Mouse (Mus musculus) embryo, embryonic 11 days (tissue): ENCODE results near the gene Olfr667.
"Not testable (repeated sequence)": the region's sequence is repeated elsewhere in the genome, so short reads cannot be mapped to it uniquely, and the experiment has no call there.

Experiments
- DNase-seq: peaks from one replicate; pipeline ENCODE4 v3.0.0-alpha.2; 2015

The Olfr667 gene

GRCm38 (mm10) chr7:104921382-104921781 is at the start of gene Olfr667:
Gene Olfr667, minus strand, starts transcription at chr7:104921482.
- DNase-seq = no peak

GRCm38 (mm10) chr7:104962520-104962919 is 41.2 kb upstream of the Olfr667 start, which contains the start of gene Olfr670:
Gene Olfr670, minus strand, starts transcription at chr7:104962620.
- DNase-seq = no peak

DNA sequence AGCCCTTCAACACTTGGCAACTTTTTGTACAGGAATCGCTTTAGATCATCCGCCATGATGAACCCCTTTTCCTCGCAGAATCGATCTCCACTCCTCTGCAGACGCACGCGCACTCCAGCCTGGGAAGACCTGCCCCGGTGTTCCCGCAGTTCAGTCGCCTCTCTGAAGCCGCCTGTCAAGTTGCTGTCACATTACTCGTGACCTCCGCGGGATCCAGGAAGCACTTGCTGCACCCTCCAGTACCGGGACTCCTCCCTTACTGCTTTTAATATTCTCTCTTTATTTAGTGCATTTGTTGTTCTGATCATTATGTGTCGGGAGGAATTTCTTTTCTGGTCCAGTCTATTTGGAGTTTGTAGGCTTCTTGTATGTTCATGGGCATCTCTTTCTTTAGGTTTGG is 29.0 kb upstream of the Olfr667 start:
- not testable (repeated sequence) for DNase-seq

DNA sequence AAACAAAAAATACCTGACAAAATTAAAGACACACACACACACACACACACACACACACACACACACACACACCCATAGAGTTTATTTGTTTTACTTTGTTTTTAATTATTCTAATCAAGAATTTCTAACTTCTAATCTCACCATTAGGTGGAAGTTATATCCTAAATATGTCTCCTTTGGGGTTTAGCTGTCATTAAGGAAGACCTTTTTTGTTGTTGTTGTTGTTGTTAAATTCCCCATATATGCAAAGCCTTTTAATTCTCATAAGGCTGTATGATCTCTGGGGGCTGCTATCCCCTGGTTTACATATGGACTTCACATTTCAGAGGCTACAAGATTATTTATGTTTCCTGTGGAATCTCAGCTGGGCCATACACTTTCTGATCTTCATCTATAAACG is 12.7 kb upstream of the Olfr667 start, which contains the start of gene Olfr669:
Olfr669 (plus strand) TSS at position 301 of the 400 bp plus-strand sequence.
- no peak for DNase-seq

GRCm38 (mm10) chr7:104927957-104928356 is 6.7 kb upstream of the Olfr667 start, which contains the start of gene Olfr668:
Gene Olfr668, minus strand, starts transcription at chr7:104928057.
- no peak for DNase-seq

GRCm38 (mm10) chr7:104895852-104896251 is 25.4 kb downstream of the Olfr667 start, which contains the start of gene Olfr666:
Gene Olfr666, minus strand, starts transcription at chr7:104895952.
- no peak for DNase-seq

GRCm38 (mm10) chr7:104877731-104878130 is 43.6 kb downstream of the Olfr667 start, which contains the start of gene Olfr665:
Gene Olfr665, plus strand, starts transcription at chr7:104878031.
- no peak for DNase-seq
